Mouse (Mus musculus) lung, postnatal 4 days (tissue): ENCODE measurements around the gene Stx4a.
"Not testable (repeated sequence)": the region's sequence is repeated elsewhere in the genome, so short reads cannot be mapped to it uniquely, and the experiment has no call there.

ENCODE experiments used
- DNase-seq, 2 experiments: peaks; one replicate each; pipeline ENCODE4 v3.0.0; 2021

The Stx4a gene

DNA sequence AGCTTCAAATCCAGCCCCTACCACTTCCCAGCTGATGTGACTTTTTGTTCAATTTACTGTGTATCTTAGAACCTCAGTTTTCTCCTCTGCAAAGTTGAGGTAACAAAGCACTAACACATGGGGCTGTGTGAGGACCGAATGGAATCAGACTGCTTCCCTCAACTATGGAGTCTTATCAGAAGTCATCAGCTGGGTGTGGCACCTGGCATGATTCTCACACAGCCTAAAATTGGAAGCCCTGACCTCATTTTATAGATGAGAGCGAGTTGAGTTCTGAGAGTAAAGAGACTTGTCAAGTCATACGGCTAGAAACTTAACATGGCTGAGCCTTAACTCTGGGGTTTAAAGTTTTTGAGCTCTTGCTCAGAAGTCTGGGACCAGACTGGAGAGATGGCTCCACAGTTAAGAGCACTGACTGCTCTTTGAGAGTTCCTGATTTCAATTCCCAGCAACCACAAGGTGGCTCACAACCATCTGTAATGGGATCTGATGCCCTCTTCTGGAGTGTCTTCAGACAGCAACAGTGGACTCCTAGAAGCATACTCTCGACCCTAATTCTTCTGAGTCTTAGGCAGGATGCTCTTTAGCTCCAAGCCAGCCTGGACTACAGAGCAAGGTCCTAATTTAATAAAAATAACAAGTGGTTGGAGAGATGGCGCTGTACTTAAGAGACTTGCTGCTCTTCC is 46.2 kb downstream of the Stx4a start:
- no peak for DNase-seq

DNA sequence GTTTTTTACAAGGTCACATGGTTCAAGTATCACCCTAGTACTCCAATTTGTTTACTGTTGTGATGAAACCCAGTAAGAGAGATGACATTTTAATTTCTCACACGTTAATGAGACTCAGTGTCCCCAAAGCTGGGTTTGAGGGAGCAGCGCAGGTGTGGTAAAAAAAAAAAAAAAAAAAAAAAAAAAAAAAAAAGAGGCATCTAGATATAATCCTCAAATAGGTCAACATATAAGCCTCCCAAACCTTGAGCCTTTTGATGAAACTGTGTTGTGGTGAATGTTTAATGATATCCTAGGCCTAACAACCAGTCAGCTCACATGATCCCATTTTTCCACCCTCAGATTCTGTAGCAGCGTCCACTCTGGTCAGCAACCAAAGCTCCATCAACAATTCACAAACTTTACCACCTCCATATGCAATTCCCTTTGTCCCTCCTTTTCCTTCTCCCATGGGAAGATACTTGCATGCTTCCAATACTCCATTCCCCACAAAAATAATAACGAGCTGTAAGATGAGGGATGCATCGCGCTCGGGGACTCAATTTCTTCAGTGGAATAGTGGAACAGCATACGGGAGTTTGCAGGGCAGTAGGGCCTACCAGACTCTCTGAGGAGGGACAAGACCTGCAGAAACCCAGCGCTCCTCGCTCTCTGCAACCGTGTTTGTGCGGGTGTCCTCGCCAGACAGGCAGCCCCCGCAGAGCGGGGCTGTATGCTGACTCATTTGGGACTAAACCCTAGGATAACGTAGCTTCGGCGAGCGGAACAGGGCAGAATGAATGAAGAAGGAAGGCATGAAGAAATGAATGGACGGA is 50.9 kb downstream of the Stx4a start:
- no peak for DNase-seq

DNA sequence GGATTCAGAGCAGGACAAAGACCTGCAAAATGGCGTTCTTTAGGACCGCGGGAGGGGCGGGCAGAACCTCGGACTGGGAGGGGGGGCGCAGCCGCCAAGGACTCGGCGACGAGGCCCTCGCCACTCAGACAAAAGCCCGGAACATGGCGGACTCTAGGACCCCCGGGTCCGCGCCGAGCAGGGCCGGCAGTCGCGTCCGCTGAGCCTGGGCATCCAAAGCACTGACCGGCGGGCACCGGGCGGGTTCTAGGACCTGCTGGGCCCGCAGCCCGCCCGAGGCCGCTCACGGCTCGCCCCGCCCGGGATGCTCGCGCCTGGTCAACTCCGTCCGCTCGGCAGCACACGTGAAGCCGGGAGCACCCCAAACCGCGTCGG is 51.5 kb downstream of the Stx4a start:
- DNase-seq: peak; percentile 95 to 98

DNA sequence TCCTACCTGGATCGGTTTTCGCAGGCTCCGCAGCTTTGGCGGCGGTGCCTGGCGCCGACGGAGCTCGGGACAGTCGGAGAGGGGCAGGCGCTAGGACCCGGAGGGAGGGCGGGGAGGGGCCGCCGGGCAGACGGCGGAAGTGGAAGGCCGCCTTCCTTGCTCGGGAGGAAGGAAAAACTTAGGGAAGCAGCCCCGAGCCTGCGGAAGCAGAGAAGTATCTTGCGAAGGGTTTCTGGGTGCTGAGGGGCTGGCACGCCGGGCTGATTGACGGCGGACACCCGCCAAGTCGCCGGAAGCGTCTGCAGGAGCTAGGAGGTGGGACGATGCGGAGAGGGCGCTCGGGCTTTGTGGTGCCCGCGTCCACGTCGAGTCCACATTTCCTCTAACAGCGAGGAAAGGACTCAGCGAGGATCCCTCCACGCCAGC is 52.0 kb downstream of the Stx4a start, which contains the start of gene Zfp646:
TSS of gene Zfp646 (plus strand) at position 181 of the 426 bp plus-strand sequence.
- peak; percentile 83 to 87 for DNase-seq

DNA sequence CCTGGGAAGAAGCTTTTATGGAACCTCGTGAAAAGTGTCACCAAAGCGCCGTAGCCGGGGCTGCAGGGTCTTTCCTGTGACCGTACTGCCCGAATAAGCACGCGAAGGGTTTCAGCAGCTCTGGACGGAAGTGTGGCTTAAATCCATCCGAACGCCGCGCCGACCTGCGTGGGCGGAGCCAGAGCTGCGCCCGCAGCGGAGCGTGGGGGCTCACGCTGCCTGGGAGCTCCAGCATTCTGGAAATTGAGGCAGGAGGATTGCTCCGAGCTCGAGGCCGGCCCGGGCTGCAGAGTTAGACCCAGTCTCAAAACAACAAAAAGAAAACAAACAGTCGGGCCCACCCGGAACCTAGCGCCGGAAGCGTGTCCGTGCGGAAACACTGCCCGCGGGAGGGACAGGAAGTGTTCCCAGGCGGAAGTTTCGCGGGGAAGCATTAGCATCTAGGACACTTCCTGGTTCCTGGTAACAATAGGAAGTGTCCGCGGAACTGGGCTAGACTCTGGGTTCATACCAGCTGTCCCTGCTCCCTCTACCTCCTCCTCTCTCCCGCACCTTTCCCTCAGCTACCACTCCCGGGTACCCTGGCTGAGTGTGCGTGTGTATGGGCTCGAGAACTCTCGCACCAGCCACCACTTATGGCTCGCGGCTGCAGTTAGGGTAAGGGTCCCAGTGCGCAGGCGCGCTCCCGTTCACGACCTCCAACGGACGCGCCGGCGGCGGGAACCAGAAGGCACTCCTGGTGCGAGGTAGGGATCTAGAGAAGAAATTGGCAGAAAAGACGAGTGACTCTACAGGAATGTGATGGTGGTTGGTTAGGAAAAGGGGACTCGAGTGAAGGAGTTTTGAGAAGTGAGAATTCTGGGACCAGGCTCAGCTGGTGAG is 52.6 kb downstream of the Stx4a start, which contains the start of gene Zfp668:
TSS of gene Zfp668 (minus strand) at position 362 of the 882 bp plus-strand sequence.
- DNase-seq: peak; percentile 93 to 94

DNA sequence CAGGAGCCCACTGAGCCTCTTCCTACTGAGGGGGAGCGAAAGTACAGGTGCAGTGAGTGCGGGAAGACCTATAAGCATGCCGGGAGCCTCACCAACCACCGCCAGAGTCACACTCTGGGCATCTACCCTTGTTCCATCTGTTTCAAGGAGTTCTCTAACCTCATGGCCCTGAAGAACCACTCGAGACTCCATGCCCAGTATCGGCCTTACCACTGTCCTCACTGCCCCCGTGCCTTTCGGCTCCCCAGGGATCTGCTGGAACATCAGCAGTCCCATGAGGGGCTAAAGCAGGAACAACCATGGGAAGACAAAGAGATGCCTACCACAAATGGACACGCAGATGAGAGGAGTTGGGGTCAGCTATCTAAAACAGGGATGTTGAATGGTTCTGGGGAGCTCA is 55.2 kb downstream of the Stx4a start:
- no peak for DNase-seq

DNA sequence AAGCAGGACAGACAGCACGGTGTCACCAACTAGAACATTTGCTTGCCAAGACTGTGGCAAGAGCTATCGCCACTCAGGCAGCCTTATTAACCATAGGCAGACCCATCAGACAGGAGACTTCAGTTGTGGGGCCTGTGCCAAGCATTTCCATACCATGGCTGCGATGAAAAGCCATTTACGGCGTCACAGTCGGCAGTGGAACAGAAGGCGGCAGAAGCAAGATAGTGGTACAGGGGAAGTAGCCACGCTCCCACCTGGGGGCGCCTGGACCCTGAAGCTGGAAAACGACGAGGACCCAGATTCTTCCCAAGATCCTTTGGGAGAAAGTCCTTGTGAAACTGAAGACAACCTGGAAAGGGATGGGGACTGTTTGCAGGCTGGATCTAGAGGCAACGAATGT is 56.3 kb downstream of the Stx4a start:
- DNase-seq: no peak

DNA sequence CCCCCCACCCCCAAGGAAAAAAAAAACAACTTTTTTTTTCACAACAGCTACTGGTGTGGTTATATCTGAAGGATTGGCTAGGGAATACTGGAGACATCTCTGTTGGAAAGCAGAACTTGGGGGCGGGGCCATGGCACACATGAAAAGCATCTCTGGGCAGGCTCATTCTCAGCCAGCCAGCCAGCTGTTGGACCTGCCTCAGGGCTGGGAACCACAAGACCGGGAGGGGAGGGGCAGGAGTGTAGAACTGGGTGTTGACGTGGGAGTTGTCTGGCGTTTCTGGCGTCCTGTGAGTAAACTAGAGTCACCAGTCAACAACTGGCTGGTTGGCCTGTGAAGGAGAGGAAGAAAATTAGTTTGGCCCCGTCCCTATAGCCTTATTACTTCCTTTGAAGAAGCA is 61.9 kb downstream of the Stx4a start:
- DNase-seq: peak; percentile 59 to 86

DNA sequence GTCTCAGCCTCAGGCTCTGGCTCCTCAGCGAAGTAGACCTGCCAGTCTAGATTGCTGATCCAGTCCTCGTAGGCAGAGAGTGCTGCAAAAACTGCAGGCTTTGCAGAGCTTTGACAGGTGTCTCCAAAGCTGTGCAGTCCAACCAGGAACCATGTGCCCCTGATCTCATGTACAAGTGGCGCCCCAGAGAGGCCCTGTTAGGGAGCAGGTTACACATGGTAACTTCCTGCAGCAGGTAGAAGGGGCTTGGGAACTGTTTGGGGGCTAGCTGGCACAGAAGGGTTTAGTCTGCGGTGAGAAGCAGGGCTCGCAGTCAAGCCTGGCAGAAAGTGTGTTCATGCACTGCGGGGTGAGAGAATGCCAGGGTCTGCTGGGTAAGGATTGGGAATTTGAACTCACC is 62.5 kb downstream of the Stx4a start:
- DNase-seq: no peak

DNA sequence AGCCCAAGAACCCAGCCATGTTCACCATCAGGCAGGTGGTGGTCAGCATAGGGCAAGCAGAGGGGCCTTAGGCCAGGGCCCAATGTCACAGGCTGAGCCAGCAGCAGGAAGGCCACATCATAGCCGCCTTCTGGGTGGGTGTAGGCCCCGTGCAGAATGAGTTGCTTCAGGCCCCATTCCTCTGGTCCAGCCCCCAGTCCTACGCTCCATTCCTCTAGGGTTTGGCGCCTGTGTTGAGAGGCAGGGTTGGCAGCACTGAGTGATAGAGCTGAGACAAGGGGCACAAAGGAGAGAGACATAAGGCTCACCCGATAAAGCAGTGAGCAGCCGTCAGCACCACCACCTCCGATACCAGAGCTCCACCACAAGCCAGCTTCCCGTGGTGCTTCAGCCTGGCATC is 63.1 kb downstream of the Stx4a start:
- DNase-seq: no peak

DNA sequence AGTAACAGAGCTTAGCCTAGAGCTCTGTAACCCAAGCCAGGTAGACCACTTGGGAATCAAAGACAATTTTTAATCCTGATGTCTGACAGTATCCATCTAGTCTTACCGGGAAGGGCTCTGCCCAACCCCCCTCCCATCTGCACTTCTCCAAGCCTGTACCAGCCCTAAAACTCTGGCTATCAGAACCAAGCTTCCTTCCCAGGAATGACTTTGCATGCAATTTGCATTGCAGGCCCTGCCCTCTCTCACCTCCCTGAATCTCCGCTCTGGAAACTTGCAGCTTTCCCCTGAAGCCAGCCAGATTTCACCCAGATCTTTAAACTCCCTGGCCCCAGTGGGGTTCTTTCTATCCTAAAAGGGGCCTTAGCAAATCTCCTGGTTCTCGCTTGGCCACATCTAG is 63.7 kb downstream of the Stx4a start:
- DNase-seq: no peak

DNA sequence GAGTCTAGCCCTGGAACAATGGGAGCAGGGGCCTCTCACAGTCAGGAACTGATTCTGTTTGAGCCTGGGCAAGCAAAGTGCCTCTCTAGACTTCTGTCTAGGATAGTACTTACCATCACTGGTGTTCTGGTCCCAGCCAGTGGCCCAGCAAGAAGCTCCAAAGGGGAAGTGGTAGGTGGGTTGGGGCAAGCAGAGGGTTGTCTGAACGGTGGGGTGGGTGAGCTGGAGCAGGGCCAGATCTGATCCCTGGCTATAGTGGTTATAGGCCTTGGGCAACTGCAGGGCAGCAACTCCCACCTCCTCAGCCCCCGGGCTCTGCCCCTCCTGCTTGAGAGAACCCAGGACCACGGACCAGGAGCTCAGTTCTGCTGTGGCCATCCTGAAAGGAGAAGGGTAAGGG is 64.7 kb downstream of the Stx4a start:
- no peak for DNase-seq

DNA sequence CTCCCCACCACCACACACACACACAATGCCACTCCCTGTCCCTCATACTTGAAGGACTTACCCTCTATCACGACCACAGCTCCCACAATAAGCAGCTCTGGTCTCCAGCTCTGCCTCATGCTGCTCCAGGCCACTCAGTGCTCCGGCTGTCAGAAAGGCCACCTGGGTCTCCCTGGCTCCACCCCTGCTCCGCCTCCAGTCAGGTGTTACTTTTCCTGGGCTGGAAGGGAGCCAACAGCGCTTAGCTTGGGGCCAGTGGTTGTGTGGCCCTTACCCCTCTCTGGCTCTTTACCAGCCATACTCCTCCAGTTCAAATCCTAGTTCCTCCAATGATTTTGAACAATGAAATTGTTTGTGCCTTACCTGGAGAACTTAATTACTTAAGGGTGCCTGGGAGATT is 66.7 kb downstream of the Stx4a start, which contains the start of gene Prss53:
TSS of gene Prss53 (minus strand) at position 173 of the 400 bp plus-strand sequence.
- peak; percentile 30 to 55 for DNase-seq

DNA sequence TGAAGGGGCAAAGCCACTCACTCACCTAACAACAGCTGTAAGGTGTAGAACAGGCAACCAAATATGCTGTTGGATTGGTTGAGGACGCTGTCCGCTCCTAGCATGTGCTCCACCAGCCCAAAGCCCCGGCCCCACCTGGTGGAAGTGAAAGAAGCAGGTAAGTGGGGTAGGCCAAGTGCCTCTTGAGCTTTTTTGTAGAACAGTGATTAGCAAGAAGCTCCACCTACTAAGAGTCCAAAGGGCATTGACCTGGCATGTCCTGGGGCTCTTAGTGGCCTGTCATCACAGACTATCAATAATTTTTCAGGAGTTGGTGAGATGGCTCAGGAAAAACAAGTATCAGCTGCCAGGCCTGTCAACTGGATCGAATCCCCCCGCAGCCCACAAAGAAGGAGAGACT is 70.4 kb downstream of the Stx4a start:
- no peak for DNase-seq

DNA sequence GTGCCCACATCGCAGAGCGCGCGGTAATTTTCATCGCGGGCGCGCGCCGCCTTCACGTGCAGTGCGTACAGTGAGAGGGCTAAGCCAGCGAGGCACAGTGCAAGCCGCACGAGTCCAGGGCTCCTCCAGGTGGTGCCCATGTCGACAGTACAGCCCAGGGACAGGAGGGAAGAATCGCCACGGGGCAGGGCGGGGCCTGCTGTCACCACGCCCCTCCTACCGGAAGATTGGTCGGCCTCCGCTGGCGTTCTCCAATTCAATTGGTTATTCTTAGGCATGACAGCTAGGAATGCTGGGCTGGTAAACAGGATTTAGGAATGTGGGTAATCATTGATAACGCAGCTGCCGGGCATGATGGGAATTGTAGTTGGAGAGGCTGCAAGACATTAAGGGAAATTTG is 71.3 kb downstream of the Stx4a start, which contains the start of the genes Gm21974 and Vkorc1:
TSS of gene Gm21974 (minus strand) at position 13 of the 400 bp plus-strand sequence.
TSS of gene Vkorc1 (minus strand) at position 176 of the 400 bp plus-strand sequence.
- peak; percentile 95 to 98 for DNase-seq

DNA sequence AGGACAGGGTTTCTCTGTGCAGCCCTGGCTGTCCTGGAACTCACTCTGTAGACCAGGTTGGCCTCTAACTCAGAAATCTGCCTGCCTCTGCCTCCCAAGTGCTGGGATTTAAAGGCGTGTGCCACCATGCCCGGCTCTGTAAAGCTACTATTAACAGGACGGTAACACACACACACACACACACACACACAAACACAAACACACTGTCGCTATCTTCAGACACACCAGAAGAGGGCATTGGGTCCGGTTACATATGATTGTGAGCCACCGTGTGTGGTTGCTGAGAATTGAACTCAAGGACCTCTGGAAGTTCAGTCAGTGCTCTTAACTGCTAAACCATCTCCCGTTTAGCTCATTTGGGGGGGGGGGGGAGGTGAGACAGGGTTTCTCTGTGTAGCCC is 71.8 kb downstream of the Stx4a start:
- DNase-seq: not testable (repeated sequence)

DNA sequence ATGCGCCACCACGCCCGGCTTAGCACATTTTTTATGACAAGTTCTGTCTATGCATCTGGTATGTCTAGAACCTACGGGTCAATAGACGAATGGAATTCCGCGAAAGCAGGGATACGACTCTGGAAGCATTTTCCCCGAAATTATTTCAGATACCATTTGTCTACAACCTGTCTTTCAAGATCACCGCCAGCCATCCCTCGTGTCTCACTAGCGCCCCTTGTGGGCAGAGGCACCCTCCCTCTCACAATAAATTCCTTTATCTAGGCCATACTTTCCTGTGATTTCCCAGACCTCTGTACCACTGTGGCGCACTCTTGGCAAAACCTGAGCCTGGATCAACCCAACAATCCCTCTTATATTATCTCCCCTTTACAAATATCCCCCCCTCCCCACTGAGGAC is 72.3 kb downstream of the Stx4a start:
- peak; percentile 51 to 72 for DNase-seq

DNA sequence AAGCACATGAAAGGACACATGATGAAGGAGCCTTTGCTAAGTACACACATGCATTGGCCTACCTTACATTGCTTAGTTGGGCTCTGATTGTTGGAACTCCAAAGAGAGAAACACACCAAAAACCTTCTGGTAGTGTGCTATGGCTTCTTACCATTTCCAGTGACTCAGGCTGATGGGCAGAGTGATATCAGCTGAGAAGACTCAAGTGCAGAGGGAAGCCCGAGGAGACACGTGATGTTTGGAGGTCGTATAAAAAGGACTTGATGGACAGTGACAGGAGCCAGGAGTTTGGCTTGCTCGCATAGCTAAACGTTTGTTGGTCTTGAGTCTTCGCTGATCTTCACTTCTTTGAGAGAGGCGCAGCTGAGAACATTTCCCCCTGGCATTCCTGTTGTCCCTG is 73.4 kb downstream of the Stx4a start:
- no peak for DNase-seq

DNA sequence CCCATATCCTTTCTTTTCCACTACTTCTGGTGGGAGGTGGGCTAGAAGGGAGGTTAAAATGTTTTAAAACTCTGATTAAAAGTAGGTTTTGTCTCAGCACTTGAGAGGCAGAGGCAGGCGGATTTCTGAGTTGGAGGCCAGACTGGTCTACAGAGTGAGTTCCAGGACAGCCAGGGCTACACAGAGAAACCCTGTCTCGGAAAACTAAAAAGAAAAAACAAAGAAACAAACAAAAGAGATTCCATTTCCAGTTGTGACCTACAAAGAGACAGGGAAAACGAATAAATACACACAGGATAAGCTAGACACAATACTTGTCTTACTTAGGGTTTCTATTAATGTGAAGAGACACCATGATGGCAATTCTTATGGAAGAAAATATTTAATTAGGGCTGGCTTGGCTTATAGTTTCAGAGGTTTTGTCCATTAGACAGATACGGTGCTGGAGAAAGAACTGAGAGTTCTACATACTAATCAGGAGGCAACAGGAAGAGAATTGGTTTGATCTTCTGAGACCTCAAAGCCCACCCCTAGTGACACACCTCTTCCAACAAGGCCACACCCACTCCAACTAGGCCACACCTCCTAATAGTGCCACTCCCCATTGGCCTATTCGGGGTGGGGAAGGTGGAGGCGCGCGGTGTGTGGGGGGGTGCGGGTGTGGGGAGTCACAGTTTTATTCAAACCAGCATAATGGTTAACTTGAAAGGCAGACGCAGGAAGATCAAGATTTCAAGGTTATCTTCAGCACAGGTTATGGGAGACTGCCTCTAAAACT is 74.3 kb downstream of the Stx4a start:
- no peak for DNase-seq
